Mouse (Mus musculus): ENCODE data around the gene Tmc7. TPM values are rescaled to one million over a fixed set of nuclear protein-coding genes. Genes with fewer than 3 reads are reported as not detected.

The Tmc7 gene
- total and polyA plus RNA-seq, 3 experiments: not detected

GRCm38 (mm10) chr7:118571350-118571749 lies 13.2 kb downstream of the Tmc7 start:
- Histone ChIP-seq H3K36me3 (ENCODE audit: control insufficient read depth in 1 of 2, insufficient read depth in 2 of 2, low read length in 2 of 2) (no peaks in the 10 kb centered on the region), H3K27me3 (ENCODE audit: control insufficient read depth in 1 of 2, insufficient read depth in 2 of 2, low read length in 2 of 2) (no peaks in the 10 kb centered on the region), H3K27ac (ENCODE audit: control insufficient read depth, low read depth, low read length) (no peak overlapping the region), H3K4me3 (ENCODE audit: control insufficient read depth in 1 of 2, insufficient read depth in 1 of 2, low read depth in 2 of 2, low read length in 2 of 2) (no peak overlapping the region), H3K9ac (ENCODE audit: control insufficient read depth, low read depth, low read length, poor library complexity, severe bottlenecking) (no peak overlapping the region), H3K4me1 (ENCODE audit: control insufficient read depth in 1 of 2, insufficient read depth in 2 of 2, low read length in 2 of 2) (no peaks in the 10 kb centered on the region), H3K79me2 (ENCODE audit: control insufficient read depth, insufficient read depth, low read length, poor library complexity) (no peaks in the 10 kb centered on the region), H3K9me3 (replicated peaks; ENCODE audit: insufficient read depth, low read length) (no peaks in the 10 kb centered on the region)
- no peak for DNase-seq (ENCODE audit: low read depth, low spot score)
- TF ChIP-seq GABPA (IDR thresholded peaks at IDR 0.05; ENCODE audit: low read depth, low read length) (no peak), ELF1 (IDR thresholded peaks at IDR 0.05; ENCODE audit: low read depth, low read length) (no peak), JUND (IDR thresholded peaks at IDR 0.05; ENCODE audit: low read depth, low read length) (no peak), ZKSCAN1 (IDR thresholded peaks at IDR 0.05; ENCODE audit: low read depth, low read length) (no peak), MEF2A (IDR thresholded peaks at IDR 0.05; ENCODE audit: extremely low read depth, insufficient replicate concordance, low read depth, low read length, poor library complexity, severe bottlenecking) (no peak), UBTF (IDR thresholded peaks at IDR 0.05; ENCODE audit: borderline replicate concordance, insufficient read depth, low read depth, low read length) (no peak), GATA1 (IDR thresholded peaks at IDR 0.05; ENCODE audit: low read depth, low read length) (no peak), CHD1 (IDR thresholded peaks at IDR 0.05; ENCODE audit: low read depth, low read length) (no peak), MYC (IDR thresholded peaks at IDR 0.05; ENCODE audit: low read depth, low read length) (no peak), TBP (IDR thresholded peaks at IDR 0.05; ENCODE audit: low read depth, low read length) (no peak), MAZ (IDR thresholded peaks at IDR 0.05; ENCODE audit: low read depth, low read length) (no peak), MXI1 (IDR thresholded peaks at IDR 0.05; ENCODE audit: low read depth, low read length) (no peak), KAT2A (conservative IDR thresholded peaks at IDR 0.05; ENCODE audit: low read depth, low read length) (no peak), ETS1 (IDR thresholded peaks at IDR 0.05; ENCODE audit: low read depth, low read length) (no peak)

GRCm38 (mm10) chr7:118569121-118569543 lies 15.4 kb downstream of the Tmc7 start:
- no peak for DNase-seq (ENCODE audit: low read depth, low spot score)
- Histone ChIP-seq H3K79me2 (ENCODE audit: control insufficient read depth, insufficient read depth, low read length, poor library complexity) (no peaks in the 10 kb centered on the region), H3K4me3 (ENCODE audit: control insufficient read depth in 1 of 2, insufficient read depth in 1 of 2, low read depth in 2 of 2, low read length in 2 of 2) (no peak overlapping the region), H3K4me1 (ENCODE audit: control insufficient read depth in 1 of 2, insufficient read depth in 2 of 2, low read length in 2 of 2) (no peaks in the 10 kb centered on the region), H3K27me3 (ENCODE audit: control insufficient read depth in 1 of 2, insufficient read depth in 2 of 2, low read length in 2 of 2) (no peaks in the 10 kb centered on the region), H3K9me3 (replicated peaks; ENCODE audit: insufficient read depth, low read length) (no peaks in the 10 kb centered on the region), H3K27ac (ENCODE audit: control insufficient read depth, low read depth, low read length) (no peak overlapping the region), H3K36me3 (ENCODE audit: control insufficient read depth in 1 of 2, insufficient read depth in 2 of 2, low read length in 2 of 2) (no peaks in the 10 kb centered on the region), H3K9ac (ENCODE audit: control insufficient read depth, low read depth, low read length, poor library complexity, severe bottlenecking) (no peak overlapping the region)
- TF ChIP-seq ZC3H11A (IDR thresholded peaks at IDR 0.05; ENCODE audit: low read depth, low read length): no peak
- no peak for TF ChIP-seq POLR2AphosphoS2 (IDR thresholded peaks at IDR 0.05; ENCODE audit: low read length)
- no peak for TF ChIP-seq MAFK (IDR thresholded peaks at IDR 0.05; ENCODE audit: borderline replicate concordance, low read depth, low read length)
- TF ChIP-seq USF1 (IDR thresholded peaks at IDR 0.05; ENCODE audit: low read depth, low read length): no peak
- no peak for TF ChIP-seq ELF1 (IDR thresholded peaks at IDR 0.05; ENCODE audit: low read depth, low read length)
- TF ChIP-seq MEF2A (IDR thresholded peaks at IDR 0.05; ENCODE audit: extremely low read depth, insufficient replicate concordance, low read depth, low read length, poor library complexity, severe bottlenecking): no peak
- no peak for TF ChIP-seq MAZ (IDR thresholded peaks at IDR 0.05; ENCODE audit: low read depth, low read length)
- no peak for TF ChIP-seq MAX (IDR thresholded peaks at IDR 0.05; ENCODE audit: low read length)
- TF ChIP-seq GATA1 (IDR thresholded peaks at IDR 0.05; ENCODE audit: low read depth, low read length): no peak
- no peak for TF ChIP-seq TCF12 (IDR thresholded peaks at IDR 0.05; ENCODE audit: low read depth, low read length)
- TF ChIP-seq BHLHE40 (IDR thresholded peaks at IDR 0.05; ENCODE audit: borderline replicate concordance, low read depth, low read length): no peak
- TF ChIP-seq MXI1 (IDR thresholded peaks at IDR 0.05; ENCODE audit: low read depth, low read length): no peak

Data from MEL (cell line).